Comparison of ENCODE assay signal across 8 mouse cellular contexts in the genomic region with DNA sequence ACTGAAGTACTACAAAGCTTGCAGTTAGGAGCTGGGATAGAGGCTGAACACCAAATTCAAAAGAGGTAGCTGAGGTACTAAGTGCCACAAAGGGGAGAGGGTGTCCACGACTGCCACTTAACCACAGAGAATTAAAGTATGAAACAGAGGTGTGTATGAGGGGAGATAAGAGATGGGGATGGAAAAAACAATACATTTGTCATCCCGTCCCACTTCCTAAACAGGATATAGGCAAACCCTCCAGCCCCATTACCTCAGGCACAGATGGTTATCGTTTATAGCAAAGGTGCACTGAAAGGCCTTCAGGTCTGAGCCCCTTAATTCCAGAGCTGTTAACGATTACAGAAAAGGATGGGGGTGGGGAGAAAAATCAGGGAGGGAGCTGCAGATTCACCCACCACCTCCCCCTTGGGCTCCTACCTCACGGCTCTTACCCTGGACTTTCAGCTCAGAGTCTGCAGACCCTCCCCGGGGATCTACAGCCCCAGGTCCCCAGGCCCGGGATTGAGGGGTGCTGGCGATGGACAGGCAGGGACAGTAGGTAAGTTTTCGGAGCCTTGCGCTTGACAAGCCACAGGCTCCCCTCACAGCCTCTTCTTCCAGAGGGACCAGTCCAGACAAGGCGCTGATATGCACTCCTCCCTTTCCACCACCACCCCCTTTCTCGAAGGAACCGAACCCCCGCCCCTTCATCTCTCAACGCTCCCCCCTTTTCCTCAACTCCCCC. TPM values are rescaled to one million over a fixed set of nuclear protein-coding genes. Genes with fewer than 3 reads are reported as not detected.
A peak's percentile ranks its signal among the peaks of the same experiment; 100 is the strongest.
DNase-seq lines count a peak whose midpoint lies in the region; TF ChIP-seq lines count a peak whose summit lies in the region.

No protein-coding gene starts in this region.

- under 1% methylated on average over 15 of the region's 15 CpGs for WGBS in kidney, adult 2 months

- peak overlapping the region; percentile 98 for H3K4me3 ChIP-seq in embryonic fibroblast, embryonic 13.5 days (ENCODE audit: insufficient read depth, low read length)
- H3K4me3 ChIP-seq in kidney, adult 2 months (ENCODE audit: insufficient read depth, low read depth, low read length) = peak overlapping the region; percentile 72
- H3K4me3 ChIP-seq in megakaryocyte, embryonic 14.5 days (replicated peaks) = peak overlapping the region; percentile 96

- H3K36me3 ChIP-seq in kidney, adult 2 months (ENCODE audit: control insufficient read depth, insufficient read depth, low read length) = no peaks in the 10 kb centered on the region
- no peaks in the 10 kb centered on the region for H3K36me3 ChIP-seq in megakaryocyte, embryonic 14.5 days (replicated peaks; ENCODE audit: low read length)

- no peaks in the 10 kb centered on the region for H3K9me3 ChIP-seq in megakaryocyte, embryonic 14.5 days

- TF ChIP-seq POLR2A in embryonic fibroblast, embryonic 13.5 days (IDR thresholded peaks at IDR 0.05; ENCODE audit: low read depth, low read length) = no peak
- TF ChIP-seq POLR2A in kidney, adult 2 months (IDR thresholded peaks at IDR 0.05; ENCODE audit: low read depth, low read length) = no peak

- TF ChIP-seq CTCF in embryonic fibroblast, embryonic 13.5 days (IDR thresholded peaks at IDR 0.05; ENCODE audit: borderline replicate concordance, insufficient read depth, low read length) = no peak
- TF ChIP-seq CTCF in kidney, adult 2 months (conservative IDR thresholded peaks at IDR 0.05; ENCODE audit: insufficient read depth, insufficient read length, low read depth, low read length) = no peak

- DNase-seq in cerebellum, adult 11 months = peak; percentile 52
- no peak for DNase-seq in cerebellum, postnatal 14 days
- peak; percentile 12 for DNase-seq in ovary, postnatal 14 days (ENCODE audit: low spot score)
- no peak for DNase-seq in ovary, adult 18-20 months (ENCODE audit: low spot score)
- DNase-seq in kidney, adult 2 months = peak; percentile 60
- DNase-seq in urinary bladder, postnatal 25 days (ENCODE audit: low spot score) = no peak

- H3K27ac ChIP-seq in embryonic fibroblast, embryonic 13.5 days (ENCODE audit: insufficient read depth, low read length) = peak overlapping the region; percentile 4; the same call in 1 of the 2 replicates
- peak overlapping the region; percentile 34 for H3K27ac ChIP-seq in kidney, adult 2 months (ENCODE audit: insufficient read depth, low read depth, low read length)

- H3K27me3 ChIP-seq in kidney, adult 2 months (replicated peaks; ENCODE audit: control insufficient read depth, insufficient read depth, low read length) = no peaks in the 10 kb centered on the region
- no peaks in the 10 kb centered on the region for H3K27me3 ChIP-seq in megakaryocyte, embryonic 14.5 days (replicated peaks)

- peaks cover 3% of the 10 kb centered on the region; the same call in 1 of the 2 replicates for H3K4me1 ChIP-seq in embryonic fibroblast, embryonic 13.5 days (ENCODE audit: control insufficient read depth, insufficient read depth, low read length)
- H3K4me1 ChIP-seq in kidney, adult 2 months (ENCODE audit: control insufficient read depth, insufficient read depth, low read length) = peaks cover 6% of the 10 kb centered on the region; the same call in 1 of the 2 replicates
- H3K4me1 ChIP-seq in megakaryocyte, embryonic 14.5 days = peaks cover 41% of the 10 kb centered on the region

RNA-seq across cellular contexts. Expression of gene Lyrm1, which starts 0.7 kb away (rescaled TPM):
- 7.1 and 7.9 TPM in 2 replicates for polyA plus RNA-seq in embryonic fibroblast, embryonic 13.5 days (2011; ENCODE audit: insufficient read length, low read depth, missing spikeins)
- 4.7 and 6.7 TPM in 2 replicates for polyA plus RNA-seq in kidney, adult 2 months (2012; rRNA removed)
- 5.0 TPM in 1 of 2 replicates, not detected in the other for polyA plus RNA-seq in megakaryocyte, embryonic 14.5 days (2012; ENCODE audit: insufficient read depth, low replicate concordance)

RNA-seq across cellular contexts. Expression of gene Dcun1d3, which starts 1.1 kb away (rescaled TPM):
- 31.2 and 31.8 TPM in 2 replicates for polyA plus RNA-seq in embryonic fibroblast, embryonic 13.5 days (2011; ENCODE audit: insufficient read length, low read depth, missing spikeins)
- polyA plus RNA-seq in kidney, adult 2 months (2012; rRNA removed) = 7.6 and 8.6 TPM in 2 replicates
- polyA plus RNA-seq in megakaryocyte, embryonic 14.5 days (2012; ENCODE audit: insufficient read depth, low replicate concordance) = 0.36 and 3.1 TPM in 2 replicates

Comparison
In these comparisons a context has a peak if more than half of its experiments do, and no peak if none do; other contexts are left out.
1. DNase-seq: peak in cerebellum, adult 11 months (single experiment), ovary, postnatal 14 days (single experiment) and kidney, adult 2 months (single experiment); none in cerebellum, postnatal 14 days (0 of 2), ovary, adult 18-20 months (single experiment) and urinary bladder, postnatal 25 days (single experiment).
2. Peak in every context shown above with its lines, with median percentiles within 50 percentile points of each other: H3K4me3 ChIP-seq.